Mouse (Mus musculus): ENCODE results near the gene Man1a2. TPM values are rescaled to one million over a fixed set of nuclear protein-coding genes. Genes with fewer than 3 reads are reported as not detected.

Gene Man1a2
- polyA plus RNA-seq, 1 experiment from 2014 or later: 61.3 TPM

DNA sequence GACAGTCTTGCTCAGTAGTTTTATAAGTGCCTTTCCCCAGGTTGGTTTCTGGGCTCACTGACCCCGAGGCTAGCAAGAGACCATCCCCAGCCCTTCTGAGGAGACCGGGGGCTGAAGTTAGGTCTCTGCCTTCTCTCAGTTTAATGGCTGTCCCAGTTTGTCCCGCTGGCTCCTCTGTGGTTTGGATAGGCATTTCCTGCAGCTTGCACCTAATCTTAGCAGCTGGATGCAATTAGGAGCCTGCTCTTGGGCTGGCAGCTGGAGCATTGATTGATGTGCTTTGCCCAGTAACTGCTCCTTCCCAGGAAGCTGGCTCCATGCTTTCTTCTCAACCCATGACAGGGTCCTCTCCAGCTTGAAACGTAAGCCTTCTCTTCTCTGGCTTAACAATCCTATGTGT is 26.2 kb upstream of the Man1a2 start:
- no peaks in the 10 kb centered on the region for H3K9me3 ChIP-seq

DNA sequence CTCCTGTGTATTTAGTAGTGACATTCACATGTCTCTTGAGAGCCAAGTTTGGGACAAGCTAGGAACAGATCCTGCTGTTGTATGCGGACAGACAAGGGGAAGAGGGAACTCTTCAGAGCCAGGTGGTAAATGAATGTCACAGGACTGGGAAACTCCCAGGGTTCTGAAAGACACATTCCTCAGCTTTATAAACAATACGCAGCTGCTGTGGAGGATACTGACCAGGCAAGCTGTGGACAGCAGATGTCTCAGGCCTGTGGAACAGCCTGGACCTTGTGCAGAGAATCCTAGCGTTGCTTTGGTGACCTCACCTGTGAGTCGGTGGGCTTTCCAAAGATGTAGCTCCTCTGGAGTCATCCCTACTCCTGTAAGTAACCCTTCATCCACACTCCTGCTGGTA is 21.8 kb upstream of the Man1a2 start:
- ATAC-seq (ENCODE audit: low FRiP score, low read depth): no peak

More for the DNA sequence above, 26.2 kb upstream of the Man1a2 start:
- H3K9ac ChIP-seq (replicated peaks): no peak overlapping the region
- no peak overlapping the region for H3K4me2 ChIP-seq (replicated peaks)
- no peak overlapping the region for H3K4me3 ChIP-seq
- ATAC-seq (ENCODE audit: low FRiP score, low read depth): no peak
- no peaks in the 10 kb centered on the region for H3K4me1 ChIP-seq
- H3K27me3 ChIP-seq: no peaks in the 10 kb centered on the region
- no peak overlapping the region for H3K27ac ChIP-seq (replicated peaks)
- H3K36me3 ChIP-seq: no peaks in the 10 kb centered on the region
- WGBS: 76% methylated on average over 4 of the region's 4 CpGs

DNA sequence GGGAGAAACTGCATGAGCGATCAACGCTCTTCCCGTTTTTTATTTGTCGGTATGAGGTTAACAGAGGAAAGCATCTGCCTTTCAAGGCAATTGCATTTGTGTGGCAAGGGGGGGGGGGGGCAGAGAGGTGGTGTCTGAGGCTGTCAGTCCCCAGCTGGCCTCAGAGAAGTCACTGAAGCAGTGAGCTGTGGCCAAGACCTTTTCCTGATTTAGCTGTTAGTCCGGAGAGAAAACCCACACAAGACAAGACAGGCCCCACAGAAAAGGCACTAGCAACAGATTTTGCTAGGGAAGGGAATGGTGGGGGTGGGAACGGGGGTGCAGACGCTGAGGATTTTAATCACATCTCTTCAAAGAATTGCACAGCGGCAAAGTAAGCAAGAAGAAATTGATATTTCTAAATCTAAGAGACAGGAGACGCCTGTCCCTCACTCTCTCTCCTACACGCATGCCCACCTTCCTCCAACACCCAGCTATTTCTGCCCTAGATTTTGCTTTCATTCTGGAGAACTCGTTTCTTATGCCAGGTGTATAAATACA is 19.9 kb upstream of the Man1a2 start:
- H3K4me1 ChIP-seq: peaks cover 9% of the 10 kb centered on the region; the same call in 1 of the 2 replicates
- H3K36me3 ChIP-seq: no peaks in the 10 kb centered on the region
- H3K9me3 ChIP-seq: no peaks in the 10 kb centered on the region
- no peak overlapping the region for H3K4me3 ChIP-seq
- peak overlapping the region; percentile 9; the same call in 1 of the 2 replicates for H3K4me2 ChIP-seq (replicated peaks)
- H3K27me3 ChIP-seq: no peaks in the 10 kb centered on the region
- ATAC-seq (ENCODE audit: low FRiP score, low read depth): no peak
- H3K9ac ChIP-seq (replicated peaks): no peak overlapping the region
- no peak overlapping the region for H3K27ac ChIP-seq (replicated peaks)
- WGBS: 54% methylated on average over 11 of the region's 11 CpGs

More for the DNA sequence above, 21.8 kb upstream of the Man1a2 start:
- Histone ChIP-seq H3K4me2 (replicated peaks) (no peak overlapping the region), H3K27me3 (no peaks in the 10 kb centered on the region), H3K9me3 (no peaks in the 10 kb centered on the region), H3K27ac (replicated peaks) (no peak overlapping the region), H3K4me3 (no peak overlapping the region), H3K9ac (replicated peaks) (no peak overlapping the region), H3K36me3 (no peaks in the 10 kb centered on the region), H3K4me1 (peaks cover 9% of the 10 kb centered on the region; the same call in 1 of the 2 replicates)
- WGBS: 90% methylated on average over 4 of the region's 4 CpGs

GRCm38 (mm10) chr3:100703847-100704644 is 18.7 kb upstream of the Man1a2 start:
- no peak overlapping the region for H3K4me3 ChIP-seq
- H3K4me1 ChIP-seq: peaks cover 9% of the 10 kb centered on the region; the same call in 1 of the 2 replicates
- no peak for ATAC-seq (ENCODE audit: low FRiP score, low read depth)
- H3K27me3 ChIP-seq: no peaks in the 10 kb centered on the region
- H3K27ac ChIP-seq (replicated peaks): no peak overlapping the region
- H3K9ac ChIP-seq (replicated peaks): no peak overlapping the region
- H3K36me3 ChIP-seq: no peaks in the 10 kb centered on the region
- H3K9me3 ChIP-seq: no peaks in the 10 kb centered on the region
- WGBS: 77% methylated on average over 22 of the region's 22 CpGs
- H3K4me2 ChIP-seq (replicated peaks): no peak overlapping the region

- no peak for ATAC-seq (ENCODE audit: low FRiP score, low read depth)
Measured at GRCm38 (mm10) chr3:100702875-100703846, 17.9 kb upstream of the Man1a2 start.

GRCm38 (mm10) chr3:100688747-100689146 is 3.4 kb upstream of the Man1a2 start:
- no peak overlapping the region for H3K4me2 ChIP-seq (replicated peaks)
- 86% methylated on average over 6 of the region's 6 CpGs for WGBS
- ATAC-seq (ENCODE audit: low FRiP score, low read depth): no peak
- peaks cover 6% of the 10 kb centered on the region for H3K4me1 ChIP-seq
- no peak overlapping the region for H3K27ac ChIP-seq (replicated peaks)
- no peak overlapping the region for H3K9ac ChIP-seq (replicated peaks)
- H3K4me3 ChIP-seq: no peak overlapping the region
- no peaks in the 10 kb centered on the region for H3K9me3 ChIP-seq
- H3K36me3 ChIP-seq: no peaks in the 10 kb centered on the region
- H3K27me3 ChIP-seq: no peaks in the 10 kb centered on the region

More at GRCm38 (mm10) chr3:100702875-100703846, 17.9 kb upstream of the Man1a2 start:
- Histone ChIP-seq H3K27ac (replicated peaks) (no peak overlapping the region), H3K27me3 (no peaks in the 10 kb centered on the region), H3K4me2 (replicated peaks) (no peak overlapping the region), H3K9me3 (no peaks in the 10 kb centered on the region), H3K36me3 (no peaks in the 10 kb centered on the region), H3K4me1 (peaks cover 9% of the 10 kb centered on the region; the same call in 1 of the 2 replicates), H3K4me3 (no peak overlapping the region), H3K9ac (replicated peaks) (no peak overlapping the region)
- 67% methylated on average over 15 of the region's 15 CpGs for WGBS

GRCm38 (mm10) chr3:100686756-100687155 is 1.5 kb upstream of the Man1a2 start:
- Histone ChIP-seq H3K9ac (replicated peaks) (no peak overlapping the region), H3K36me3 (no peaks in the 10 kb centered on the region), H3K27ac (replicated peaks) (no peak overlapping the region), H3K4me3 (no peak overlapping the region), H3K27me3 (no peaks in the 10 kb centered on the region), H3K4me2 (replicated peaks) (no peak overlapping the region), H3K4me1 (peaks cover 19% of the 10 kb centered on the region), H3K9me3 (no peaks in the 10 kb centered on the region)
- WGBS: 88% methylated on average over 8 of the region's 8 CpGs
- no peak for ATAC-seq (ENCODE audit: low FRiP score, low read depth)

DNA sequence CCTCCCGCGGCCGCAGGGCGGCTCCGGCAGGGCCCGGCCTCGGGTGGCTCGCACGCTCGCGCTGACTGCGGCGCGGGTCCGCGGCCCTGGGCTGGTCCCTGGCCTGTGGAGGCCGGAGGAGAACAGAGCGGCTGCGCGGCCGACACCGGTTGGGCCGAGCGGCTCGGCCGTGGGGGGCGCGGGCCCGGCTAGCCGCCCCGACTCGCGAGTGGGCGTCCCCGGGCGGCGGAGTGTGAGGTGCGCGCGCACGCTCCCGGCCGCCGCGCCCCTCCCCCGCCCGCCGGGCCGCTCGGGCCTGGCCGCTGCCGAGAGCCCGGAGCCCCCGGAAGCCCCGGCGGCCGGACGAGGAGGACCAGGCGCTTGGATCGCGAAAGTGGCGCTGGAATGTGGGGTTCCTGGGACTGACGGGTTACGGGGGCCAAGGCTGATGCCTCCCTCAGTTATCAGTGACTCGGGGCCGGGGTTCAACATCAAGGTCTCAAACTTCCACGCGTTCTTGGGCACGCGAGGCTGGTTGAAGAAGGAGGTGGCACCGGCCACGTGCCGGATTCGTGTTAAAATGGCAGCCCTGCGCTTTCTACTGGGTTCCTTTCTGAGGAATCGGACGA is 564 bp upstream of the Man1a2 start:
- H3K9me3 ChIP-seq: no peaks in the 10 kb centered on the region
- peak; percentile 91 for ATAC-seq (ENCODE audit: low FRiP score, low read depth)
- H3K27me3 ChIP-seq: no peaks in the 10 kb centered on the region
- peak overlapping the region; percentile 99 for H3K27ac ChIP-seq (replicated peaks)
- no peaks in the 10 kb centered on the region for H3K36me3 ChIP-seq
- H3K9ac ChIP-seq (replicated peaks): peak overlapping the region; percentile 98
- WGBS: under 1% methylated on average over 59 of the region's 77 CpGs
- peak overlapping the region; percentile 73 for H3K4me2 ChIP-seq (replicated peaks)
- H3K4me1 ChIP-seq: peaks cover 26% of the 10 kb centered on the region
- H3K4me3 ChIP-seq: peak overlapping the region; percentile 65

DNA sequence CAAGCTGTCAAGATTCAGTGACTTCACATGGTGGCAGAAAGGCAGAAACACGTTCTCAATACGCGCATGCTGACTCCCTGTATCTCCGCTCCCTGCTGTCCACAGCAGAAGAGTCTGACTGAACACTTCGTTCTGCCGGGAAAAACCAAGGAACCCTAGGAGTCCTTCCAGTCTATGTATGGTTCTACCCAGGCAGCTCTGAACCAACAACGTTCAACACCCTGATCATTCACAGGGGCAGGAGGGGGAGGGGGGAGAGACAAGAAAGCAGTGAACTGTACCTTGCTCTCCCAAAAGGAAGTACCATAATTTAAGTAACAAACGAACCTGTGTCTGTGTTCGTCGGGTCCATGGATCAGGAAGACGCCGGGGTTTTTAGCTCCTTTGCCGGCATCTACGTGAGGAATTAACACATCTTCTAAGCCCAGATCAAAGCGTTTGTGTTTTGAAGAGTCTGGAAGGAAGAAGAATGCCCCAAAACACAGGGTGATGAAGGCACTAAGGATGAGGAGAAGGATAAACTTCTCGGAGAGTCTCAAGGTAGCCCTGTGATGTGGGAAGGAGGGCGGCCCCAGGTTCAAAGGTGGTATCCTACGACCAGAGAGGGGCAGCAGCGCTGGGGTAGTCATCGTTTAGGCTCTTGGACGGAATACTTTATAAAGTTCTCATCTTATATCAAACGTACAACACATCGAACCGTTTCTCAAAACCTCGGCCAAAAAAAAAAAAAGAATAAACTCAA is 898 bp downstream of the Man1a2 start:
- peak overlapping the region; percentile 98 for H3K9ac ChIP-seq (replicated peaks)
- H3K9me3 ChIP-seq: no peaks in the 10 kb centered on the region
- no peaks in the 10 kb centered on the region for H3K27me3 ChIP-seq
- WGBS: under 1% methylated on average over 25 of the region's 25 CpGs
- no peak overlapping the region for H3K27ac ChIP-seq (replicated peaks)
- peak overlapping the region; percentile 65 for H3K4me3 ChIP-seq
- H3K4me1 ChIP-seq: peaks cover 30% of the 10 kb centered on the region
- H3K36me3 ChIP-seq: no peaks in the 10 kb centered on the region
- no peak for ATAC-seq (ENCODE audit: low FRiP score, low read depth)
- H3K4me2 ChIP-seq (replicated peaks): peak overlapping the region; percentile 73

- Histone ChIP-seq H3K9me3 (no peaks in the 10 kb centered on the region), H3K27me3 (no peaks in the 10 kb centered on the region), H3K27ac (replicated peaks) (no peak overlapping the region), H3K4me3 (peak overlapping the region; percentile 35), H3K4me2 (replicated peaks) (peak overlapping the region; percentile 73), H3K4me1 (peaks cover 35% of the 10 kb centered on the region), H3K9ac (replicated peaks) (no peak overlapping the region; the same call in 1 of the 2 replicates), H3K36me3 (no peaks in the 10 kb centered on the region)
- WGBS: 28% methylated on average over 3 of the region's 3 CpGs
- no peak for ATAC-seq (ENCODE audit: low FRiP score, low read depth)
Measured at GRCm38 (mm10) chr3:100682841-100683240, 2.5 kb downstream of the Man1a2 start.

DNA sequence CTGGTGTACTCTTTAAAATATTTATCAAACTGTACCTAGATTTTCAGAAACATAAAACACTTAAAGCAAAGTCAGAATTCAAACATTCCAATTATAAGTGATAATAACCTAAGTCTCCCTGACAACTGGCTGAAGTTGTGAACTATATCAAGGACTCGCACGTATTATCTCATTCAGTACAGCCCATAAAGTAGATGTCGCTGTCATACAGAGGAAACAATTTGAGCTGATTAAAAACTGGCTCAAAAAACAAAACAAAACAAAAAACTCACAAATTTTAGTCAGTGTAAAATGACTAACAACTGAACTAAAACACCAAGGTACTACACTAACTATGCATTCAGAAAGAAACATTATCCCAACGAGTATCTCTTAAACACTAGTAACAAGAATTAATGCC is 3.0 kb downstream of the Man1a2 start:
- 50% methylated on average over 4 of the region's 4 CpGs for WGBS
- H3K4me2 ChIP-seq (replicated peaks): peak overlapping the region; percentile 73
- ATAC-seq (ENCODE audit: low FRiP score, low read depth): no peak
- peaks cover 35% of the 10 kb centered on the region for H3K4me1 ChIP-seq
- H3K27me3 ChIP-seq: no peaks in the 10 kb centered on the region
- H3K9me3 ChIP-seq: no peaks in the 10 kb centered on the region
- H3K4me3 ChIP-seq: peak overlapping the region; percentile 35
- H3K36me3 ChIP-seq: no peaks in the 10 kb centered on the region
- no peak overlapping the region for H3K27ac ChIP-seq (replicated peaks)
- H3K9ac ChIP-seq (replicated peaks): no peak overlapping the region
